Mouse (Mus musculus) liver, postnatal 0 days (tissue): ENCODE data around the gene Acvr2b. TPM values are rescaled to one million over a fixed set of nuclear protein-coding genes. Genes with fewer than 3 reads are reported as not detected.
A peak's percentile ranks its signal among the peaks of the same experiment; 100 is the strongest.

Experiments used
- ATAC-seq: fragments of 200-750 bp; cut with Nextera tagmentation; 2 replicates; pipeline ENCODE4 v1.8.0; 2017; ENCODE audit warnings: mild to moderate bottlenecking, moderate library complexity
- DNase-seq: peaks from one replicate; pipeline ENCODE4 v3.0.0-alpha.2; 2016
- H3K27ac ChIP-seq: fragments of 300-500 bp; sonication (generic); 2 replicates; pipeline ENCODE4 v1.5.1; 2014; ENCODE audit warnings: antibody characterized with exemption, moderate library complexity, mild to moderate bottlenecking, low read depth
- H3K27me3 ChIP-seq: fragments of 300-500 bp; sonication (generic); 2 replicates; pipeline ENCODE4 v1.6.1; 2014; ENCODE audit warnings: low read length, control low read depth, mixed read lengths; ENCODE audit not compliant: insufficient read depth
- H3K36me3 ChIP-seq: fragments of 300-500 bp; sonication (generic); replicated peaks from 2 replicates; pipeline ENCODE4 v1.6.1; 2014; ENCODE audit warnings: mild to moderate bottlenecking, control low read depth, low read length, moderate library complexity, mixed read lengths; ENCODE audit not compliant: insufficient read depth
- H3K4me1 ChIP-seq: fragments of 300-500 bp; sonication (generic); 2 replicates; pipeline ENCODE4 v1.6.1; 2014; ENCODE audit warnings: antibody characterized with exemption, mild to moderate bottlenecking, control low read depth; ENCODE audit not compliant: insufficient read depth
- H3K4me2 ChIP-seq: fragments of 300-500 bp; sonication (generic); 2 replicates; pipeline ENCODE4 v1.6.1; 2014; ENCODE audit warnings: low read depth, mild to moderate bottlenecking, low read length, moderate library complexity, mixed read lengths
- H3K4me3 ChIP-seq: fragments of 300-500 bp; sonication (generic); 2 replicates; pipeline ENCODE4 v1.5.1; 2014; ENCODE audit warnings: low read depth, low read length
- H3K9ac ChIP-seq: fragments of 300-500 bp; sonication (generic); replicated peaks from 2 replicates; pipeline ENCODE4 v1.6.1; 2014; ENCODE audit warnings: mild to moderate bottlenecking, moderate library complexity
- H3K9me3 ChIP-seq: fragments of 300-500 bp; sonication (generic); 2 replicates; pipeline ENCODE4 v1.6.1; 2016; ENCODE audit warnings: mild to moderate bottlenecking, control low read depth, low read length, mixed read lengths
- CTCF ChIP-seq: sonication (generic); IDR thresholded peaks from 2 replicates; pipeline ENCODE4 v1.5.1; 2016; ENCODE audit warnings: antibody characterized with exemption, low read depth
- EP300 ChIP-seq: IDR thresholded peaks from 2 replicates; pipeline ENCODE4 v1.6.1; 2016; ENCODE audit warnings: antibody characterized with exemption, low read depth, mild to moderate bottlenecking
- WGBS: fragments of 180-500 bp; shearing (Covaris S2); extraction: QIAGEN DNeasy Blood & Tissue Kit; methylation state at CpG from one replicate; pipeline ENCODE4 v1.1.7; 2014; ENCODE audit not compliant: insufficient replicate concordance; 5-methylcytosine and 5-hydroxymethylcytosine counted together
- polyA plus RNA-seq: library from polyadenylated mRNA; unstranded; fragments of >200 nt; fragmentation: Nextera tagmentation; extraction: Ambion mirVana; gene quantifications from 2 replicates; pipeline ENCODE4 v1.2.1, GENCODE M21; 2015

The Acvr2b gene
- polyA plus RNA-seq, 1 experiment from 2014 or later = 2.2 TPM

- WGBS = 81% methylated on average over 14 of the region's 14 CpGs
- no peak for ATAC-seq
- Histone ChIP-seq H3K27ac (no peak overlapping the region), H3K27me3 (no peaks in the 10 kb centered on the region), H3K4me3 (no peak overlapping the region), H3K36me3 (peaks cover 18% of the 10 kb centered on the region; the same call in 1 of the 2 replicates), H3K4me2 (no peak overlapping the region), H3K4me1 (no peaks in the 10 kb centered on the region), H3K9me3 (no peaks in the 10 kb centered on the region), H3K9ac (no peak overlapping the region)
- DNase-seq = no peak
- TF ChIP-seq EP300 = no peak
- no peak for TF ChIP-seq CTCF
Measured at GRCm38 (mm10) chr9:119457122-119457521, 55.2 kb downstream of the Acvr2b start.

GRCm38 (mm10) chr9:119460410-119460809 is 58.5 kb downstream of the Acvr2b start:
- WGBS = 43% methylated on average over 8 of the region's 8 CpGs
- ATAC-seq = peak; percentile 38; the same call in 1 of the 2 replicates
- Histone ChIP-seq H3K4me1 (no peaks in the 10 kb centered on the region), H3K36me3 (peaks cover 32% of the 10 kb centered on the region; the same call in 1 of the 2 replicates), H3K4me3 (no peak overlapping the region), H3K27ac (no peak overlapping the region), H3K9ac (no peak overlapping the region), H3K4me2 (no peak overlapping the region), H3K27me3 (no peaks in the 10 kb centered on the region), H3K9me3 (no peaks in the 10 kb centered on the region)
- peak; percentile 67 for DNase-seq
- TF ChIP-seq EP300 (no peak), CTCF (peak; percentile 94)

DNA sequence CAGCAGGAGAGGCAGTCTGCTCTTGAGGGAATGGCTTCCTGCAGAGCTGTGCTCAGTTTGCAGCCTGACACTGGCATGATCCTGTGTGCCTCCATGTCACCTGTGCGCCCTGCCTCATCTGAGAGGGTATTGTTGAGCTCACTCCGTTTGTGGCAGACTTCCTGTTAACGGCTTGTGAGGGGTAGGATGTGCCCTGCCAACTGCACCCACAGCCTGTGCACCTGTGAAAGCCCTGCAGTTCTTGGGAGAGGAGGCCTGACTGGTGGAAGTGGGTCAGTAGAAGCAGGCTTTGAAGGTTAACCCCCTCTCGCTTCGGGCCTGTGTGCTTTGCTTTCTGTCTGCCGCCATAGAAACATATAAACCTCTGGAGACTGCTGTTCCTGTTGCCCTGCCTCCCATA is 63.1 kb downstream of the Acvr2b start:
- no peaks in the 10 kb centered on the region for H3K9me3 ChIP-seq
- H3K4me1 ChIP-seq = peaks cover 3% of the 10 kb centered on the region; the same call in 1 of the 2 replicates
- 82% methylated on average over 6 of the region's 6 CpGs for WGBS
- peaks cover 31% of the 10 kb centered on the region; the same call in 1 of the 2 replicates for H3K36me3 ChIP-seq
- no peak overlapping the region for H3K4me3 ChIP-seq
- ATAC-seq (no peak), DNase-seq (no peak)
- no peaks in the 10 kb centered on the region for H3K27me3 ChIP-seq
- H3K4me2 ChIP-seq = no peak overlapping the region
- no peak for TF ChIP-seq CTCF
- no peak for TF ChIP-seq EP300
- no peak overlapping the region for H3K9ac ChIP-seq
- H3K27ac ChIP-seq = no peak overlapping the region

GRCm38 (mm10) chr9:119465595-119465994 is 63.7 kb downstream of the Acvr2b start:
- no peak for ATAC-seq
- H3K4me2 ChIP-seq = no peak overlapping the region
- WGBS = 71% methylated on average over 7 of the region's 7 CpGs
- TF ChIP-seq CTCF (peak; percentile 52), EP300 (no peak)
- no peak for DNase-seq
- H3K4me3 ChIP-seq = no peak overlapping the region
- peaks cover 3% of the 10 kb centered on the region; the same call in 1 of the 2 replicates for H3K4me1 ChIP-seq
- H3K36me3 ChIP-seq = peaks cover 29% of the 10 kb centered on the region; the same call in 1 of the 2 replicates
- no peaks in the 10 kb centered on the region for H3K27me3 ChIP-seq
- H3K9me3 ChIP-seq = no peaks in the 10 kb centered on the region
- no peak overlapping the region for H3K9ac ChIP-seq
- no peak overlapping the region for H3K27ac ChIP-seq

- Histone ChIP-seq H3K36me3 (0 out of 2 replicates have a peak, but pooled peaks cover 4% of the 10 kb centered on the region), H3K27ac (no peak overlapping the region), H3K27me3 (no peaks in the 10 kb centered on the region), H3K9ac (no peak overlapping the region), H3K4me2 (peak overlapping the region; percentile 22; the same call in 1 of the 2 replicates), H3K4me3 (no peak overlapping the region), H3K4me1 (peaks cover 7% of the 10 kb centered on the region), H3K9me3 (no peaks in the 10 kb centered on the region)
- no peak for DNase-seq
- TF ChIP-seq EP300 (peak; percentile 63), CTCF (no peak)
- WGBS = 60% methylated on average over 8 of the region's 8 CpGs
- peak; percentile 92 for ATAC-seq
Measured at GRCm38 (mm10) chr9:119469691-119470353, 67.9 kb downstream of the Acvr2b start.

GRCm38 (mm10) chr9:119472412-119472918 is 70.5 kb downstream of the Acvr2b start:
- H3K4me3 ChIP-seq = no peak overlapping the region
- no peaks in the 10 kb centered on the region for H3K27me3 ChIP-seq
- TF ChIP-seq CTCF (no peak), EP300 (no peak)
- WGBS = 72% methylated on average over 11 of the region's 11 CpGs
- DNase-seq (no peak), ATAC-seq (no peak)
- no peak overlapping the region for H3K27ac ChIP-seq
- no peaks in the 10 kb centered on the region for H3K36me3 ChIP-seq
- H3K4me1 ChIP-seq = peaks cover 7% of the 10 kb centered on the region
- no peaks in the 10 kb centered on the region for H3K9me3 ChIP-seq
- H3K4me2 ChIP-seq = no peak overlapping the region
- H3K9ac ChIP-seq = no peak overlapping the region
